Mouse (Mus musculus): ENCODE data around the gene Nck2.

The Nck2 gene

GRCm38 (mm10) chr1:43433853-43434252, 10.5 kb upstream of the Nck2 start:
- no peak for DNase-seq (ENCODE audit: low read depth, low spot score)

GRCm38 (mm10) chr1:43436554-43436953, 7.8 kb upstream of the Nck2 start:
- no peak for DNase-seq (ENCODE audit: low read depth, low spot score)

- no peak for DNase-seq (ENCODE audit: low read depth, low spot score)
Observed at GRCm38 (mm10) chr1:43439261-43439660, 5.1 kb upstream of the Nck2 start.

GRCm38 (mm10) chr1:43442568-43442967, 1.8 kb upstream of the Nck2 start:
- no peak for DNase-seq (ENCODE audit: low read depth, low spot score)

- peak; percentile 85 for DNase-seq (ENCODE audit: low read depth, low spot score)
Observed at GRCm38 (mm10) chr1:43445170-43446088, 1.1 kb downstream of the Nck2 start.

GRCm38 (mm10) chr1:43446089-43446533, 1.7 kb downstream of the Nck2 start:
- peak; percentile 80 for DNase-seq (ENCODE audit: low read depth, low spot score)

GRCm38 (mm10) chr1:43446731-43447601, 2.6 kb downstream of the Nck2 start:
- peak; percentile 67 for DNase-seq (ENCODE audit: low read depth, low spot score)

- DNase-seq (ENCODE audit: low read depth, low spot score) = no peak
Observed at GRCm38 (mm10) chr1:43447602-43448287, 3.4 kb downstream of the Nck2 start.

- DNase-seq (ENCODE audit: low read depth, low spot score) = no peak
Observed at GRCm38 (mm10) chr1:43450811-43451210, 6.4 kb downstream of the Nck2 start.

- DNase-seq (ENCODE audit: low read depth, low spot score) = no peak
Observed at GRCm38 (mm10) chr1:43453683-43454082, 9.3 kb downstream of the Nck2 start.

- DNase-seq (ENCODE audit: low read depth, low spot score) = no peak
Observed at GRCm38 (mm10) chr1:43454741-43455140, 10.4 kb downstream of the Nck2 start.

GRCm38 (mm10) chr1:43455196-43455595, 10.8 kb downstream of the Nck2 start:
- no peak for DNase-seq (ENCODE audit: low read depth, low spot score)

GRCm38 (mm10) chr1:43457012-43457766, 12.8 kb downstream of the Nck2 start:
- DNase-seq (ENCODE audit: low read depth, low spot score) = no peak

- DNase-seq (ENCODE audit: low read depth, low spot score) = no peak
Observed at GRCm38 (mm10) chr1:43460468-43460867, 16.1 kb downstream of the Nck2 start.

GRCm38 (mm10) chr1:43462666-43463065, 18.3 kb downstream of the Nck2 start:
- DNase-seq (ENCODE audit: low read depth, low spot score) = no peak

- no peak for DNase-seq (ENCODE audit: low read depth, low spot score)
Observed at GRCm38 (mm10) chr1:43463941-43464682, 19.7 kb downstream of the Nck2 start.

GRCm38 (mm10) chr1:43464976-43465375, 20.6 kb downstream of the Nck2 start:
- DNase-seq (ENCODE audit: low read depth, low spot score) = no peak

- no peak for DNase-seq (ENCODE audit: low read depth, low spot score)
Observed at GRCm38 (mm10) chr1:43465957-43466624, 21.7 kb downstream of the Nck2 start.

GRCm38 (mm10) chr1:43467656-43468055, 23.3 kb downstream of the Nck2 start:
- DNase-seq (ENCODE audit: low read depth, low spot score) = no peak

- DNase-seq (ENCODE audit: low read depth, low spot score) = no peak
Observed at GRCm38 (mm10) chr1:43468207-43468606, 23.8 kb downstream of the Nck2 start.

Data from ZHBTc4 (cell line).